In genomic region chr14:32512912-32513311, GRCm38 (mm10) we compare ENCODE assay signal across 9 mouse cellular contexts. TPM values are rescaled to one million over a fixed set of nuclear protein-coding genes. Genes with fewer than 3 reads are reported as not detected.
DNase-seq lines count a peak whose midpoint lies in the region; ATAC-seq and TF ChIP-seq lines count a peak whose summit lies in the region.
"Had no signal": no experiment of that assay in that cellular context is flagged by ENCODE, and none has a peak within 500 bp of the region (broad histone marks: within the 10 kb centered on the region; RNA-seq: fewer than 3 reads in every experiment).

No protein-coding gene starts in this region.

- TF ChIP-seq CTCF in liver, adult 2 months (IDR thresholded peaks at IDR 0.05; ENCODE audit: low read depth, low read length) = no peak

- no peaks in the 10 kb centered on the region for H3K27me3 ChIP-seq in liver, adult 2 months (ENCODE audit: control insufficient read depth, insufficient read depth, low read length)
- H3K27me3 ChIP-seq in forebrain, embryonic 11.5 days (ENCODE audit: control insufficient read depth, insufficient read depth, low read length) = no peaks in the 10 kb centered on the region
- no peaks in the 10 kb centered on the region for H3K27me3 ChIP-seq in intestine, embryonic 15.5 days (replicated peaks)
- H3K27me3 ChIP-seq in neural tube, embryonic 12.5 days (replicated peaks) = no peaks in the 10 kb centered on the region

- H3K4me1 ChIP-seq in liver, adult 2 months (ENCODE audit: control insufficient read depth, insufficient read depth, low read length) = peaks cover 2% of the 10 kb centered on the region
- peaks cover 6% of the 10 kb centered on the region for H3K4me1 ChIP-seq in forebrain, embryonic 11.5 days (replicated peaks; ENCODE audit: control insufficient read depth, insufficient read depth, low read length)
- peaks cover 11% of the 10 kb centered on the region; the same call in 1 of the 2 replicates for H3K4me1 ChIP-seq in intestine, embryonic 15.5 days (replicated peaks)
- 0 out of 2 replicates have a peak, but pooled peaks cover 4% of the 10 kb centered on the region for H3K4me1 ChIP-seq in neural tube, embryonic 12.5 days

- no peak overlapping the region for H3K4me3 ChIP-seq in liver, adult 2 months (ENCODE audit: insufficient read depth, low read depth, low read length)
- peak overlapping the region; percentile 74; the same call in 1 of the 2 replicates for H3K4me3 ChIP-seq in forebrain, embryonic 11.5 days (ENCODE audit: low read depth, low read length)
- H3K4me3 ChIP-seq in intestine, embryonic 15.5 days (replicated peaks) = peak overlapping the region; percentile 78
- H3K4me3 ChIP-seq in neural tube, embryonic 12.5 days = peak overlapping the region; percentile 68

- peak overlapping the region; percentile 6; the same call in 1 of the 2 replicates for H3K9ac ChIP-seq in liver, adult 2 months (ENCODE audit: low read depth, low read length)
- H3K9ac ChIP-seq in forebrain, embryonic 11.5 days (ENCODE audit: low read length) = peak overlapping the region; percentile 67
- H3K9ac ChIP-seq in intestine, embryonic 15.5 days = no peak overlapping the region
- H3K9ac ChIP-seq in neural tube, embryonic 12.5 days = no peak overlapping the region; the same call in 1 of the 2 replicates

- peak overlapping the region; percentile 89; the same call in 1 of the 2 replicates for H3K4me2 ChIP-seq in forebrain, embryonic 11.5 days (ENCODE audit: low read depth, low read length, severe bottlenecking)
- peak overlapping the region; percentile 63 for H3K4me2 ChIP-seq in intestine, embryonic 15.5 days (replicated peaks)
- peak overlapping the region; percentile 84 for H3K4me2 ChIP-seq in neural tube, embryonic 12.5 days (replicated peaks)

- WGBS in liver, adult 2 months = 37% methylated on average over 9 of the region's 9 CpGs
- 37% methylated on average over 9 of the region's 9 CpGs for WGBS in forebrain, embryonic 11.5 days
- WGBS in intestine, embryonic 15.5 days = 43% methylated on average over 9 of the region's 9 CpGs
- 49% methylated on average over 9 of the region's 9 CpGs for WGBS in neural tube, embryonic 12.5 days

- DNase-seq in liver, adult 2 months (ENCODE audit: extremely low read depth, low read depth, low spot score) = no peak
- no peak for DNase-seq in liver
- DNase-seq in forebrain, embryonic 11.5 days (ENCODE audit: low spot score) = peak; percentile 55
- no peak for DNase-seq in layer of hippocampus, adult 18-20 months (ENCODE audit: low spot score in 2 of 2)
- DNase-seq in frontal cortex, postnatal 36 days (ENCODE audit: low spot score in 2 of 2) = no peak
- DNase-seq in right cerebral cortex, postnatal 4 days = no peak

- H3K9me3 ChIP-seq in forebrain, embryonic 11.5 days (ENCODE audit: control insufficient read depth, low read length) = no peaks in the 10 kb centered on the region
- no peaks in the 10 kb centered on the region for H3K9me3 ChIP-seq in intestine, embryonic 15.5 days
- H3K9me3 ChIP-seq in neural tube, embryonic 12.5 days = no peaks in the 10 kb centered on the region

- peak overlapping the region; percentile 70 for H3K27ac ChIP-seq in liver, adult 2 months (replicated peaks; ENCODE audit: insufficient read depth, low read depth, low read length)
- no peak overlapping the region for H3K27ac ChIP-seq in forebrain, embryonic 11.5 days (ENCODE audit: low read depth, low read length)
- H3K27ac ChIP-seq in intestine, embryonic 15.5 days = no peak overlapping the region
- H3K27ac ChIP-seq in neural tube, embryonic 12.5 days = no peak overlapping the region

- peaks cover 8% of the 10 kb centered on the region; the same call in 1 of the 2 replicates for H3K36me3 ChIP-seq in liver, adult 2 months (ENCODE audit: control insufficient read depth, insufficient read depth, low read length)
- H3K36me3 ChIP-seq in forebrain, embryonic 11.5 days (ENCODE audit: control insufficient read depth, insufficient read depth, low read length) = no peaks in the 10 kb centered on the region; the same call in 1 of the 2 replicates
- H3K36me3 ChIP-seq in intestine, embryonic 15.5 days = peaks cover 8% of the 10 kb centered on the region
- peaks cover 14% of the 10 kb centered on the region for H3K36me3 ChIP-seq in neural tube, embryonic 12.5 days

- no peak for TF ChIP-seq POLR2A in liver, adult 2 months (IDR thresholded peaks at IDR 0.05; ENCODE audit: extremely low read depth, insufficient read depth, low read length)

- H3K79me2 ChIP-seq in liver, adult 2 months (ENCODE audit: control insufficient read depth, insufficient read depth, low read length) = peaks cover 15% of the 10 kb centered on the region; the same call in 1 of the 2 replicates

- peak; percentile 53 for ATAC-seq in forebrain, embryonic 11.5 days (replicated peaks; ENCODE audit: low FRiP score)
- peak; percentile 31 for ATAC-seq in intestine, embryonic 15.5 days
- peak; percentile 54 for ATAC-seq in neural tube, embryonic 12.5 days (ENCODE audit: low FRiP score, low read depth)

RNA-seq across cellular contexts. Expression of gene Ercc6, which starts 0.4 kb away (rescaled TPM):
- total RNA-seq in liver, adult 2 months (2014; rRNA removed) = 6.9 and 11.2 TPM in 2 replicates
- 2.0 and 2.8 TPM in 2 replicates for polyA plus RNA-seq in liver, adult 2 months (2012; rRNA removed)
- polyA plus RNA-seq in forebrain, embryonic 11.5 days (2014; fragmentation: Nextera tagmentation; extraction: Ambion mirVana) = 20.1 and 29.4 TPM in 2 replicates
- 15.9 and 16.5 TPM in 2 replicates for polyA plus RNA-seq in intestine, embryonic 15.5 days (2015; fragmentation: Nextera tagmentation; extraction: Ambion mirVana)
- polyA plus RNA-seq in neural tube, embryonic 12.5 days (2016; fragmentation: Nextera tagmentation; extraction: Ambion mirVana) = 30.5 and 31.9 TPM in 2 replicates
- 10 to 100 TPM; 20.8 to 24.9 TPM for total RNA-seq in layer of hippocampus, adult 18-20 months (2021)

RNA-seq across cellular contexts. Expression of gene Chat, which starts 47.1 kb away (rescaled TPM):
- not detected in 2 replicates for total RNA-seq in liver, adult 2 months (2014; rRNA removed)
- not detected in 2 replicates for polyA plus RNA-seq in liver, adult 2 months (2012; rRNA removed)
- not detected in 2 replicates for polyA plus RNA-seq in forebrain, embryonic 11.5 days (2014; fragmentation: Nextera tagmentation; extraction: Ambion mirVana)
- polyA plus RNA-seq in intestine, embryonic 15.5 days (2015; fragmentation: Nextera tagmentation; extraction: Ambion mirVana) = 0.89 and 1.4 TPM in 2 replicates
- polyA plus RNA-seq in neural tube, embryonic 12.5 days (2016; fragmentation: Nextera tagmentation; extraction: Ambion mirVana) = 4.4 and 5.6 TPM in 2 replicates
- not detected for total RNA-seq in layer of hippocampus, adult 18-20 months (2021)
- total RNA-seq: neutrophil, adult 5-6 weeks had no signal

RNA-seq across cellular contexts. Expression of gene Slc18a3, which starts 48.3 kb away (rescaled TPM):
- not detected in 2 replicates for total RNA-seq in liver, adult 2 months (2014; rRNA removed)
- polyA plus RNA-seq in liver, adult 2 months (2012; rRNA removed) = not detected in 2 replicates
- polyA plus RNA-seq in forebrain, embryonic 11.5 days (2014; fragmentation: Nextera tagmentation; extraction: Ambion mirVana) = 0.12 and 0.15 TPM in 2 replicates
- 8.4 TPM in 2 replicates for polyA plus RNA-seq in intestine, embryonic 15.5 days (2015; fragmentation: Nextera tagmentation; extraction: Ambion mirVana)
- polyA plus RNA-seq in neural tube, embryonic 12.5 days (2016; fragmentation: Nextera tagmentation; extraction: Ambion mirVana) = 30.0 and 33.1 TPM in 2 replicates
- not detected for total RNA-seq in layer of hippocampus, adult 18-20 months (2021)
- total RNA-seq: neutrophil, adult 5-6 weeks had no signal

Comparison
In these comparisons a context has a peak if more than half of its experiments do, and no peak if none do; other contexts are left out.
1. H3K9ac ChIP-seq: peak in liver, adult 2 months (single experiment) and forebrain, embryonic 11.5 days (single experiment); none in intestine, embryonic 15.5 days (single experiment) and neural tube, embryonic 12.5 days (single experiment).
2. Peak in every context shown above with its lines, with median percentiles within 50 percentile points of each other: ATAC-seq and H3K4me2 ChIP-seq.